Mouse (Mus musculus): Measurements from ENCODE around the gene Klk8.

DNA sequence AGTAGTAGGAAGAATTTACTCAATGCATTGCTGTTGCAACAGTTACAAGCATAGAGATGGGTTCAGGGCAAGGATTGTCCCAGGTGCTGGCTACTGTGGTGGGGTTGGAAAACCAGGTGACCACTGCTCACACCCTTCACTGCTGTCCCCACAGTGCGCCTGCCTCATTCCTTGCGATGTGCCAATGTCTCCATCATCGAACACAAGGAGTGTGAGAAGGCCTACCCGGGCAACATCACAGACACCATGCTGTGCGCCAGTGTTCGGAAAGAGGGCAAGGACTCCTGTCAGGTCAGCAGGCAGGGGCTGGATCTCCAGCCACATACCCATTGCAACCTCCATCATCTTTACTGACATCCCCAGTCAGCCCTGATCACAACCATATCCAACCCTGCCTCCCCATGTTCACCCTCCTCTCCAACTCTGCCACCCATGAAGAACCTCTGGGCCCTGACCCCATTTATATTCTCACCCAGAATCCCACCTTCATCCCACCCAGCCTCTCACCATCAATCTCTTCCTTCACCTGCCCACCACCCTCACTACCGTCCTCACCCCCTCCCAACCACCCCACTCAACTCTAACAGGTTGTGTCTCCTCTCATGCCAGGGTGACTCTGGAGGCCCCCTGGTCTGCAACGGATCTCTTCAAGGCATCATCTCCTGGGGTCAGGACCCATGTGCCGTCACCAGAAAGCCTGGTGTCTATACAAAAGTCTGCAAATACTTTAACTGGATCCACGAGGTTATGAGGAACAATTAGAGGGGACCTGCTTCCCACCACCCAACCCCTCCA lies 19.0 kb upstream of the Klk8 start:
- TF ChIP-seq POLR2A (IDR thresholded peaks at IDR 0.05; ENCODE audit: borderline replicate concordance, extremely low read depth, low read depth, low read length) = no peak
- no peak for TF ChIP-seq CTCF (IDR thresholded peaks at IDR 0.05; ENCODE audit: insufficient read depth, low read length)
